Mouse (Mus musculus): Measurements from ENCODE around the gene Flvcr2.

DNA sequence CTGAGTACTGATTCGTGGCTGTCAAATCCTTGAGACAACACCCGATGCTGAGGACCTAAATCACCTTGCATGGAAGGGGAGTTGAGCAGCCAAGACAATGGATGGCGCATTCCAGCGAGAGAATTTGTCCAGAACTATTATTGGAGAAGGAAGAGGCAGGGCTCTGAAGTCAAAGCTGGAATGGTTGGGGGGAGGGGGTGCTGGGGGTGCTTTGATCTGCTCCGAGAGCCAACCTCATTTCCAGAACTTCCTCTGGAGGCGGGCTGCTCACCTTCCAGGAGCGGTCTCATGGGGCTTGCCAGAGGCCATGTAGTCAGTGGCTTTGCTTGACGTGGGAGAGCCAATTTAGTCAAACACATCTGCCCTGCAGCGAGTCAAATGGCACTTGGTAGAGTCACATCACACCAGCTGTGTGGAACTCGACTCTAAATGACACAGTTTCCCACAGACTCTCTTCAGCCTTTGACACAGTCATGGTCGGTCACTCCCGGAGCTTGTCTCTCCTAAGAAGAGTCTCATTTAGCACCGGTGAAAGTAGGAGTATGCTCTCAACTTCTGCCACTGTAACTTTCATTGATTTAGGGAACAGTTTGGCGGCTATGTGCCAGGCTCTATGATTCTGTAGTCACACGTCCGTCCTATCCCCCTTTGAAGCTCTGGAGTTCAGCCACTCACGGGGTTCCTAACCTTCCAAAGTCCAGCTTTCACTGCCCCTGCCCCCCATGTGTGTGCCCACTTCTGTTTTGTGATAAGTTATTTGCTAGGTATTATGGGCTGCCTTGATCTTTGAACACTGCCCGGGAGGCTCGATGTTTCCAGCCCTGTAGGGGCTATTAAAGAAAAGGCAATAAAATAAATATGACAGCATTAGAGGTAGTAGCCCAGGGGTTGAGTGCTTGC, 38.8 kb downstream of the Flvcr2 start:
- no peak for TF ChIP-seq MYOG (IDR thresholded peaks at IDR 0.05; ENCODE audit: control insufficient read depth in 1 of 3, insufficient read depth in 1 of 3, insufficient read length in 2 of 3, low read depth in 2 of 3)
- no peak for TF ChIP-seq POLR2A (IDR thresholded peaks at IDR 0.05; ENCODE audit: insufficient read length, low read depth)
- TF ChIP-seq MYOD1 (IDR thresholded peaks at IDR 0.05; ENCODE audit: control insufficient read depth in 1 of 3, insufficient read length in 2 of 3, low read depth in 2 of 3), result no peak
- TF ChIP-seq POLR2AphosphoS2 (IDR thresholded peaks at IDR 0.05; ENCODE audit: insufficient read length, low read depth), result no peak
- no peak for TF ChIP-seq E2F4 (IDR thresholded peaks at IDR 0.05; ENCODE audit: insufficient read depth)
- TF ChIP-seq MAX (IDR thresholded peaks at IDR 0.05; ENCODE audit: low read depth), result no peak
- no peak for TF ChIP-seq CEBPB (IDR thresholded peaks at IDR 0.05; ENCODE audit: insufficient read depth, poor library complexity, severe bottlenecking)
- TF ChIP-seq USF1 (IDR thresholded peaks at IDR 0.05; ENCODE audit: low read depth), result no peak
- TF ChIP-seq SRF (IDR thresholded peaks at IDR 0.05; ENCODE audit: control insufficient read depth, insufficient read length, low read depth), result no peak
- no peak for TF ChIP-seq TCF3 (IDR thresholded peaks at IDR 0.05; ENCODE audit: insufficient read length, low read depth)
- TF ChIP-seq REST (IDR thresholded peaks at IDR 0.05; ENCODE audit: insufficient read depth, insufficient read length), result no peak
